Comparison of ENCODE assay signal across 1 mouse cellular context in the genomic region with DNA sequence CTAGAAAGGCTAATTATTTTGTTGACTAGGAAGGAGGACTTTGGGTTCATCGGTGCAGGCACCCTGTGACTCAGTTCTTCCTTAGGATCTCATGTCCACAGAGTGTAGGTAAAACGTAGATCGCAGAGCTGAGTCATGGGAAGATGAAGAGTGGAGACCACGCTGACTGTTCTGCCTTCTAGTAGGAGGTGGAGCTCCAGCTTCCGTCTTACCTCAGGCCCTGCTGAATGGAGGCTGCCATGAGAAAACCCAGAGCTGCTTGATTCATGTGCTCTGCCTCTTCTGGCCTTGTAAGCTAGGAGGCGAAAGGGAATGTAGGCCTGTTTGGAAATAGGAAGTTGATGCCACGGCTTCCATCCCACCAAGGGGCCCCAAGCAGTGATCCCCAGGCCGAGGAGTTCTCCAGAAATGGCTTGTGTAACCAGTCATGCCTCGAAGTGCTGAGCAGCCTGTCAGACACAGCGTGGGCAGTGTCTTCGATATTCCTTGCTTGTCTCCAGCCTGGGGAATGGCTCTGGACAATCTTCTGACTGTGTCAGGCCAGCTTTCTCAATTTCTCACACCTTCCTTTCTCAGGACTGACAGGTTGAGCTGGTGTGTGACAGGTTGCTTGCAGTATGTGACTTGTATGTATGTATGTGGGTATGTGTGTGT.
TF ChIP-seq lines count a peak whose summit lies in the region.

No protein-coding gene starts in this region.

TF ChIP-seq in ES-E14, 5 proteins besides CTCF, POLR2A, EP300 and RAD21 (continued from another document):
- no peak for TF ChIP-seq CHD2 (IDR thresholded peaks at IDR 0.05; ENCODE audit: low read depth, low read length)
